Mouse (Mus musculus) brain, embryonic 14.5 days (tissue): ENCODE results near the gene Tfap2b.

Experiments used
- CTCF ChIP-seq: fragments of 200-500 bp; IDR thresholded peaks from 2 replicates; pipeline ENCODE4 v1.5.1; 2012; ENCODE audit warnings: inconsistent platforms, mild to moderate bottlenecking, moderate library complexity, borderline replicate concordance; ENCODE audit not compliant: insufficient read depth, insufficient read length; ENCODE audit errors: extremely low read depth
- POLR2A ChIP-seq: fragments of 200-500 bp; IDR thresholded peaks from 2 replicates; pipeline ENCODE4 v1.6.1; 2012; ENCODE audit warnings: mild to moderate bottlenecking, inconsistent platforms, borderline replicate concordance; ENCODE audit not compliant: poor library complexity, insufficient read depth, insufficient read length, severe bottlenecking; ENCODE audit errors: extremely low read depth

DNA sequence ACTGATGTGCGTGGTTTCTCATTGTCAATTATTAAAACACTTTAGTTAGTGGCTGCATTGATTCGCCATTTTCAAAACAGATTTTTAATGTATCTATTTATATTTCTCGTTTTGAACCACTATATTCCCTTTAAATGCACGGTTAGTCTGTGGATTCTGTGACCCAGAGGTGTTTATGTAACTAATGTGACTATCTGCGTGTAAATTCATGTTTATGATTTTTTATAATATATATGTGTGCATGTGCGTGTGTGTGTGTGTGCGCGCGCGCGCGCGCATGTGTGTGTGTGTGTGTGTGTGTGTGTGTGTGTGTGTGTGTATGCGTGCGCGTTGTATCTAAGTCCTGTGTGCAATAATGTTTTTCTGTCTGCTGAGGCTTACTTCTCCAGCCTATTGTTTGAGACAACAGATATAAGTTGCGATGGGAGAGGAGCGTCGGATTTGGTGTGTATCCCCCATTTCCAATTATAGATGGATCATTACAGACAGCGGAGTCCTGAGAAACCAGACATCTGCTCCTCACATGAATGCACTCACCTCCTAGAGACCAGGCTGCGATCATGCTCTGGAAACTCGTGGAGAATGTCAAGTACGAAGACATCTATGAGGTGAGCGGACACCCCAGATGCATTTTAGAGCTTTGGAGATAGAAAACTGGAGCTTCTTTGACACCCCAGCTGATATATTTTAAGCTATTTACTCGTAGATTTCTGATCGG, at the start of gene Tfap2b:
- TF ChIP-seq CTCF, result no peak
- no peak for TF ChIP-seq POLR2A
